Mouse (Mus musculus) MEL (cell line): ENCODE measurements at regions not wholly inside any gene's neighbourhood (a gene's known extent, or its start where the extent isn't known, plus 50 kb on each side); places are given as distances from the start of the nearest gene placed in this dataset.
A peak's percentile ranks its signal among the peaks of the same experiment; 100 is the strongest.

Experiments
- DNase-seq: peaks from one replicate; pipeline ENCODE4 v3.0.0; 2011; ENCODE audit warnings: low read depth, low spot score
- H3K27ac ChIP-seq: 2 replicates; pipeline ENCODE4 v1.5.1; 2012; ENCODE audit warnings: low read depth, mild to moderate bottlenecking, control low read depth, low read length, moderate library complexity; ENCODE audit not compliant: control insufficient read depth
- H3K27me3 ChIP-seq, 2 experiments: fragments of 150-350 bp in 1 of 2; sonication (generic) in 1 of 2; 2 replicates each; pipeline ENCODE4 v1.6.1; 2012; ENCODE audit warnings: low read length in 2 of 2, mild to moderate bottlenecking in 2 of 2, improper control_type of control experiment in 1 of 2, moderate library complexity in 1 of 2; ENCODE audit not compliant: insufficient read depth in 2 of 2, control insufficient read depth in 1 of 2
- H3K36me3 ChIP-seq, 2 experiments: 2 replicates each; pipeline ENCODE4 v1.6.1; 2012 to 2014; ENCODE audit warnings: low read length in 2 of 2, improper control_type of control experiment in 1 of 2, inconsistent platforms in 1 of 2, mild to moderate bottlenecking in 1 of 2; ENCODE audit not compliant: insufficient read depth in 2 of 2, control insufficient read depth in 1 of 2
- H3K4me1 ChIP-seq, 2 experiments: fragments of 150-350 bp in 1 of 2; sonication (generic) in 1 of 2; 2 replicates each; pipeline ENCODE4 v1.6.1; 2012; ENCODE audit warnings: low read length in 2 of 2, improper control_type of control experiment in 1 of 2, mild to moderate bottlenecking in 1 of 2; ENCODE audit not compliant: insufficient read depth in 2 of 2, control insufficient read depth in 1 of 2
- H3K4me3 ChIP-seq, 2 experiments: fragments of 150-350 bp in 1 of 2; sonication (generic) in 1 of 2; 2 replicates each; pipeline ENCODE4 v1.5.1; 2012; ENCODE audit warnings: low read depth in 2 of 2, low read length in 2 of 2, mild to moderate bottlenecking in 2 of 2, moderate library complexity in 2 of 2, control low read depth in 1 of 2, improper control_type of control experiment in 1 of 2; ENCODE audit not compliant: control insufficient read depth in 1 of 2, insufficient read depth in 1 of 2
- H3K79me2 ChIP-seq: 2 replicates; pipeline ENCODE4 v1.6.1; 2012; ENCODE audit warnings: mild to moderate bottlenecking, low read length, moderate library complexity; ENCODE audit not compliant: control insufficient read depth, poor library complexity, insufficient read depth
- H3K9ac ChIP-seq: 2 replicates; pipeline ENCODE4 v1.6.1; 2012; ENCODE audit warnings: low read depth, mild to moderate bottlenecking, control low read depth, low read length, moderate library complexity; ENCODE audit not compliant: control insufficient read depth, poor library complexity, severe bottlenecking
- H3K9me3 ChIP-seq: fragments of 150-350 bp; sonication (generic); replicated peaks from 2 replicates; pipeline ENCODE4 v1.6.1; 2012; ENCODE audit warnings: mild to moderate bottlenecking, low read length, improper control_type of control experiment, moderate library complexity; ENCODE audit not compliant: insufficient read depth
- CHD1 ChIP-seq: IDR thresholded peaks from 2 replicates; pipeline ENCODE4 v1.6.1; 2012; ENCODE audit warnings: low read depth, mild to moderate bottlenecking, inconsistent platforms, low read length, improper control_type of control experiment
- CTCF ChIP-seq, 3 experiments: IDR thresholded peaks in 2 of 3; conservative IDR thresholded peaks in 1 of 3; 2 replicates each; pipeline ENCODE4 v1.5.1; 2011 to 2012; ENCODE audit warnings: low read length in 3 of 3, low read depth in 2 of 3, mild to moderate bottlenecking in 2 of 3, improper control_type of control experiment in 1 of 3, inconsistent platforms in 1 of 3, mixed read lengths in 1 of 3, moderate library complexity in 1 of 3; ENCODE audit not compliant: control insufficient read depth in 1 of 3, insufficient read depth in 1 of 3, poor library complexity in 1 of 3, severe bottlenecking in 1 of 3
- EP300 ChIP-seq, 2 experiments: IDR thresholded peaks; 2 replicates each; pipeline ENCODE4 v1.6.1; 2011; ENCODE audit warnings: improper control_type of control experiment in 2 of 2, low read length in 2 of 2, low read depth in 1 of 2, mild to moderate bottlenecking in 1 of 2
- ETS1 ChIP-seq: IDR thresholded peaks from 2 replicates; pipeline ENCODE4 v1.6.1; 2012; ENCODE audit warnings: low read depth, mild to moderate bottlenecking, inconsistent platforms, low read length, improper control_type of control experiment, moderate library complexity
- GABPA ChIP-seq: IDR thresholded peaks from 2 replicates; pipeline ENCODE4 v1.6.1; 2012; ENCODE audit warnings: low read depth, mild to moderate bottlenecking, inconsistent platforms, low read length, improper control_type of control experiment, moderate library complexity
- JUND ChIP-seq: IDR thresholded peaks from 2 replicates; pipeline ENCODE4 v1.6.1; 2011; ENCODE audit warnings: low read depth, mild to moderate bottlenecking, improper control_type of control experiment, low read length
- KAT2A ChIP-seq: conservative IDR thresholded peaks from 2 replicates; pipeline ENCODE4 v1.6.1; 2012; ENCODE audit warnings: low read depth, low read length, improper control_type of control experiment, inconsistent platforms
- MAFK ChIP-seq: IDR thresholded peaks from 2 replicates; pipeline ENCODE4 v1.6.1; 2011; ENCODE audit warnings: low read depth, mild to moderate bottlenecking, low read length, improper control_type of control experiment, borderline replicate concordance
- MXI1 ChIP-seq: IDR thresholded peaks from 2 replicates; pipeline ENCODE4 v1.6.1; 2011; ENCODE audit warnings: mild to moderate bottlenecking, low read depth, low read length, improper control_type of control experiment
- MYB ChIP-seq: IDR thresholded peaks from 2 replicates; pipeline ENCODE4 v1.6.1; 2011; ENCODE audit warnings: mild to moderate bottlenecking, low read depth, low read length, improper control_type of control experiment
- NELFE ChIP-seq: IDR thresholded peaks from 2 replicates; pipeline ENCODE4 v1.6.1; 2011; ENCODE audit warnings: low read depth, low read length, improper control_type of control experiment
- POLR2A ChIP-seq, 2 experiments: IDR thresholded peaks; 2 replicates each; pipeline ENCODE4 v1.6.1; 2011 to 2012; ENCODE audit warnings: low read length in 2 of 2, mild to moderate bottlenecking in 2 of 2, control low read depth in 1 of 2, improper control_type of control experiment in 1 of 2, low read depth in 1 of 2, moderate library complexity in 1 of 2; ENCODE audit not compliant: control insufficient read depth in 1 of 2, insufficient read depth in 1 of 2, poor library complexity in 1 of 2
- POLR2AphosphoS2 ChIP-seq: IDR thresholded peaks from 2 replicates; pipeline ENCODE4 v1.6.1; 2011; ENCODE audit warnings: low read length, improper control_type of control experiment
- RAD21 ChIP-seq: IDR thresholded peaks from 2 replicates; pipeline ENCODE4 v1.6.1; 2011; ENCODE audit warnings: mild to moderate bottlenecking, low read depth, low read length, improper control_type of control experiment
- RCOR1 ChIP-seq: IDR thresholded peaks from 2 replicates; pipeline ENCODE4 v1.6.1; 2012; ENCODE audit warnings: low read depth, mild to moderate bottlenecking, inconsistent platforms, low read length, improper control_type of control experiment
- SIN3A ChIP-seq: IDR thresholded peaks from 2 replicates; pipeline ENCODE4 v1.6.1; 2012; ENCODE audit warnings: low read length, improper control_type of control experiment, inconsistent platforms
- SMC3 ChIP-seq: IDR thresholded peaks from 2 replicates; pipeline ENCODE4 v1.6.1; 2011; ENCODE audit warnings: low read depth, low read length, improper control_type of control experiment
- TBP ChIP-seq: IDR thresholded peaks from 2 replicates; pipeline ENCODE4 v1.8.0; 2011; ENCODE audit warnings: low read depth, low read length, improper control_type of control experiment
- USF2 ChIP-seq, 2 experiments: IDR thresholded peaks; 2 replicates each; pipeline ENCODE4 v1.6.1; 2011 to 2012; ENCODE audit warnings: improper control_type of control experiment in 2 of 2, low read length in 2 of 2, borderline replicate concordance in 1 of 2, inconsistent platforms in 1 of 2, low read depth in 1 of 2, mild to moderate bottlenecking in 1 of 2; ENCODE audit not compliant: insufficient read depth in 1 of 2
- ZC3H11A ChIP-seq: IDR thresholded peaks from 2 replicates; pipeline ENCODE4 v1.6.1; 2012; ENCODE audit warnings: low read depth, mild to moderate bottlenecking, inconsistent platforms, low read length, improper control_type of control experiment
- ZKSCAN1 ChIP-seq: IDR thresholded peaks from 2 replicates; pipeline ENCODE4 v1.6.1; 2012; ENCODE audit warnings: low read depth, mild to moderate bottlenecking, inconsistent platforms, low read length, improper control_type of control experiment, moderate library complexity
- ZMIZ1 ChIP-seq: IDR thresholded peaks from 2 replicates; pipeline ENCODE4 v1.6.1; 2012; ENCODE audit warnings: low read depth, mild to moderate bottlenecking, inconsistent platforms, low read length, improper control_type of control experiment, moderate library complexity

- Histone ChIP-seq H3K4me1 (no peaks in the 10 kb centered on the region), H3K9me3 (no peaks in the 10 kb centered on the region), H3K79me2 (no peaks in the 10 kb centered on the region), H3K27me3 (no peaks in the 10 kb centered on the region), H3K36me3 (no peaks in the 10 kb centered on the region), H3K27ac (no peak overlapping the region)
- peak; percentile 34 for DNase-seq
- TF ChIP-seq RAD21 (peak; percentile 42), USF2 (IDR thresholded peaks at IDR 0.05; ENCODE audit: borderline replicate concordance in 1 of 2, insufficient read depth in 1 of 2, low read depth in 1 of 2, low read length in 2 of 2) (no peak), POLR2AphosphoS2 (no peak), SIN3A (no peak), CTCF (IDR thresholded peaks at IDR 0.05 in 2 of 3, conservative IDR thresholded peaks at IDR 0.05 in 1 of 3; ENCODE audit: control insufficient read depth in 1 of 3, insufficient read depth in 1 of 3, low read depth in 2 of 3, low read length in 3 of 3, poor library complexity in 1 of 3, severe bottlenecking in 1 of 3) (peak; percentile 22 to 51 (median 22); a peak in 3 of 6 replicates), SMC3 (peak; percentile 52)
- TF ChIP-seq, all 39 proteins: peak for 3
- no peak overlapping the region for H3K9ac ChIP-seq
- no peak overlapping the region for H3K4me3 ChIP-seq
These were observed 141.8 kb upstream of the Lama2 start for GRCm38 (mm10) chr10:27761402-27761801.

DNA sequence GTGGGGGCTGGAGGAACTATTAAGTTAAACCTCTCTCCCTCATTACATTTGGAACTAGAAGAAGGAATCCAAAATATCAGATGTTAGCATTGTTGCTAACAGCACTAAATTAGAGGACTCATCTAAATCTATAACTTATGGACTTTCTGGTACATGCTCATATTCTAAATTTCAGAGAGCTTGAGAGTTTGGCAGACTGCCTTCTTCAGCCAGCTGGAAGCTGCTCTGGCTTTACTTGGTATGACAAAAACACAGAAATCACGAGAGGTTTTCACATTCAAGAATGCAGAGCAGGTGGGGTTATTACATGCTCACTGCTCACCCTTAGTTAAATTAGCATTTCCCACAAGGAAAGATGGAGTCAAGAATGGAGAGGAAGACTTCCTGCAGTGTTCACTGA is 182.8 kb upstream of the Lama2 start:
- Histone ChIP-seq H3K79me2 (no peaks in the 10 kb centered on the region), H3K27ac (no peak overlapping the region), H3K4me1 (no peaks in the 10 kb centered on the region), H3K27me3 (no peaks in the 10 kb centered on the region), H3K9me3 (no peaks in the 10 kb centered on the region), H3K36me3 (no peaks in the 10 kb centered on the region), H3K9ac (no peak overlapping the region), H3K4me3 (no peak overlapping the region)
- TF ChIP-seq POLR2A (IDR thresholded peaks at IDR 0.05; ENCODE audit: control insufficient read depth in 1 of 2, insufficient read depth in 1 of 2, low read depth in 1 of 2, low read length in 2 of 2, poor library complexity in 1 of 2) (no peak), ETS1 (no peak), NELFE (no peak), KAT2A (no peak), ZMIZ1 (no peak), SMC3 (no peak), EP300 (IDR thresholded peaks at IDR 0.05; ENCODE audit: low read depth in 1 of 2, low read length in 2 of 2) (no peak), TBP (no peak), RCOR1 (no peak), ZKSCAN1 (no peak), CHD1 (no peak), ZC3H11A (no peak), MYB (no peak), JUND (no peak), SIN3A (no peak), MXI1 (no peak), MAFK (no peak), GABPA (no peak)
- DNase-seq: no peak
